Mouse (Mus musculus) liver, postnatal 0 days (tissue): Measurements from ENCODE around the gene Cers5.

ENCODE experiments used
- CTCF ChIP-seq: sonication (generic); IDR thresholded peaks from 2 replicates; pipeline ENCODE4 v1.5.1; 2016; ENCODE audit warnings: antibody characterized with exemption, low read depth
- EP300 ChIP-seq: IDR thresholded peaks from 2 replicates; pipeline ENCODE4 v1.6.1; 2016; ENCODE audit warnings: antibody characterized with exemption, low read depth, mild to moderate bottlenecking

- no peak for TF ChIP-seq EP300
- peak; percentile 98 for TF ChIP-seq CTCF
These were observed 57.8 kb downstream of the Cers5 start for GRCm38 (mm10) chr15:99714858-99715257.
